Mouse (Mus musculus) liver, embryonic 16.5 days (tissue): ENCODE data around the gene Nlgn1. TPM values are rescaled to one million over a fixed set of nuclear protein-coding genes. Genes with fewer than 3 reads are reported as not detected.

Experiments used
- ATAC-seq: fragments of 200-750 bp; cut with Nextera tagmentation; 2 replicates; pipeline ENCODE4 v1.8.0; 2017; ENCODE audit warnings: low read depth, mild to moderate bottlenecking, moderate number of reproducible peaks, moderate library complexity
- H3K27ac ChIP-seq: fragments of 300-500 bp; sonication (generic); 2 replicates; pipeline ENCODE4 v1.5.1; 2014; ENCODE audit warnings: mild to moderate bottlenecking, low read length
- H3K27me3 ChIP-seq: fragments of 300-500 bp; sonication (generic); 2 replicates; pipeline ENCODE4 v1.6.1; 2014; ENCODE audit warnings: low read depth, low read length, mixed read lengths; ENCODE audit not compliant: control insufficient read depth, insufficient read depth
- H3K36me3 ChIP-seq: fragments of 300-500 bp; sonication (generic); 2 replicates; pipeline ENCODE4 v1.6.1; 2014; ENCODE audit warnings: mild to moderate bottlenecking; ENCODE audit not compliant: control insufficient read depth, insufficient read depth
- H3K4me1 ChIP-seq: fragments of 300-500 bp; sonication (generic); 2 replicates; pipeline ENCODE4 v1.6.1; 2014; ENCODE audit warnings: low read depth, low read length, mixed read lengths; ENCODE audit not compliant: control insufficient read depth
- H3K4me2 ChIP-seq: fragments of 300-500 bp; sonication (generic); 2 replicates; pipeline ENCODE4 v1.6.1; 2014; ENCODE audit warnings: low read depth, low read length, mixed read lengths
- H3K4me3 ChIP-seq: fragments of 300-500 bp; sonication (generic); 2 replicates; pipeline ENCODE4 v1.5.1; 2014; ENCODE audit warnings: low read depth, mild to moderate bottlenecking, low read length
- H3K9ac ChIP-seq: fragments of 300-500 bp; sonication (generic); 2 replicates; pipeline ENCODE4 v1.6.1; 2014; ENCODE audit warnings: low read depth, low read length
- H3K9me3 ChIP-seq: fragments of 300-500 bp; sonication (generic); replicated peaks from 2 replicates; pipeline ENCODE4 v1.6.1; 2016; ENCODE audit warnings: low read length; ENCODE audit not compliant: control insufficient read depth
- WGBS: fragments of 180-500 bp; shearing (Covaris S2); extraction: QIAGEN DNeasy Blood & Tissue Kit; methylation state at CpG from one replicate; pipeline ENCODE4 v1.1.7; 2014; ENCODE audit not compliant: insufficient replicate concordance; 5-methylcytosine and 5-hydroxymethylcytosine counted together
- polyA plus RNA-seq: library from polyadenylated mRNA; unstranded; fragments of >200 nt; fragmentation: Nextera tagmentation; extraction: Ambion mirVana; gene quantifications from 2 replicates; pipeline ENCODE4 v1.2.1, GENCODE M21; 2015

The Nlgn1 gene
- polyA plus RNA-seq, 1 experiment from 2014 or later = not detected

GRCm38 (mm10) chr3:26050769-26051168 lies 281.5 kb downstream of the Nlgn1 start:
- 45% methylated on average over 4 of the region's 4 CpGs for WGBS
- no peak for ATAC-seq
- no peaks in the 10 kb centered on the region for H3K9me3 ChIP-seq
- no peak overlapping the region for H3K27ac ChIP-seq
- H3K36me3 ChIP-seq = no peaks in the 10 kb centered on the region
- no peak overlapping the region for H3K4me3 ChIP-seq
- H3K9ac ChIP-seq = no peak overlapping the region
- no peak overlapping the region for H3K4me2 ChIP-seq
- no peaks in the 10 kb centered on the region for H3K27me3 ChIP-seq
- H3K4me1 ChIP-seq = no peaks in the 10 kb centered on the region

GRCm38 (mm10) chr3:26042966-26043365 lies 289.3 kb downstream of the Nlgn1 start:
- 46% methylated on average over 2 of the region's 2 CpGs for WGBS

GRCm38 (mm10) chr3:26039696-26040095 lies 292.6 kb downstream of the Nlgn1 start:
- Histone ChIP-seq H3K27me3 (no peaks in the 10 kb centered on the region), H3K4me1 (no peaks in the 10 kb centered on the region), H3K4me3 (no peak overlapping the region), H3K9ac (no peak overlapping the region), H3K36me3 (no peaks in the 10 kb centered on the region), H3K27ac (no peak overlapping the region), H3K9me3 (no peaks in the 10 kb centered on the region), H3K4me2 (no peak overlapping the region)
- WGBS = 49% methylated on average over 2 of the region's 2 CpGs
- no peak for ATAC-seq

More at GRCm38 (mm10) chr3:26042966-26043365, 289.3 kb downstream of the Nlgn1 start:
- H3K27ac ChIP-seq = no peak overlapping the region
- ATAC-seq = no peak
- no peaks in the 10 kb centered on the region for H3K36me3 ChIP-seq
- no peaks in the 10 kb centered on the region for H3K4me1 ChIP-seq
- no peak overlapping the region for H3K4me2 ChIP-seq
- no peaks in the 10 kb centered on the region for H3K9me3 ChIP-seq
- no peak overlapping the region for H3K9ac ChIP-seq
- no peaks in the 10 kb centered on the region for H3K27me3 ChIP-seq
- no peak overlapping the region for H3K4me3 ChIP-seq

GRCm38 (mm10) chr3:26026025-26026424 lies 306.2 kb downstream of the Nlgn1 start:
- 61% methylated on average over 2 of the region's 2 CpGs for WGBS
- no peak for ATAC-seq

GRCm38 (mm10) chr3:26023217-26023616 lies 309.0 kb downstream of the Nlgn1 start:
- no peak overlapping the region for H3K4me2 ChIP-seq
- no peak overlapping the region for H3K9ac ChIP-seq
- H3K36me3 ChIP-seq = no peaks in the 10 kb centered on the region
- H3K9me3 ChIP-seq = no peaks in the 10 kb centered on the region
- no peak overlapping the region for H3K4me3 ChIP-seq
- no peak overlapping the region for H3K27ac ChIP-seq
- no peaks in the 10 kb centered on the region for H3K4me1 ChIP-seq
- 54% methylated on average over 5 of the region's 5 CpGs for WGBS
- no peaks in the 10 kb centered on the region for H3K27me3 ChIP-seq
- no peak for ATAC-seq

More at GRCm38 (mm10) chr3:26026025-26026424, 306.2 kb downstream of the Nlgn1 start:
- Histone ChIP-seq H3K4me1 (no peaks in the 10 kb centered on the region), H3K9me3 (no peaks in the 10 kb centered on the region), H3K27ac (no peak overlapping the region), H3K36me3 (no peaks in the 10 kb centered on the region), H3K27me3 (no peaks in the 10 kb centered on the region), H3K4me2 (no peak overlapping the region), H3K9ac (no peak overlapping the region), H3K4me3 (no peak overlapping the region)

DNA sequence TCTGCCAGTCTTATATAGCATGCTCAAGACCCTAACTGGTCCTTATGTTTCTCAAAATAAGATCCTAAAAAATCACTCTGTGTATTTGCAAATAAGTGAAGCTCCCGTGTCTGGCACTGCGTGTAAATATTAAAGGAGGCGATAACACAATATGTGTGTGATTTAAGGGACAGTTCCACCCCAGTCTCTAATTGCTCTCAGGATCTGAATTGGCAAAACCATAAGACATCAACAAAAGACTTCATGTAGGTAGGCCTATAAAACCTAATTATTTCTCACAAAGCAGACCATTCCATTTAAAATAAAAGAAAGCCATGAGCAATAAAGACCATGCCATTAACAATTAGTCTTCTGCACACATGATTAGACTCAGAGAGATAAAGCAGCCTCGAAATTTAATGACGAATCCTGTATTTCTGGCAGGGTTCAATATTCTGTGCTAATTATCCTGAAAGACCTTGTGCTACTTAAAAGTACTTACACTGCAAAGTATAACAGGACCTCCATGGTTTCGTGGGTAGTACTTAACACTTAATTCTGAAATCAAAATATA lies 310.6 kb downstream of the Nlgn1 start:
- Histone ChIP-seq H3K4me1 (no peaks in the 10 kb centered on the region), H3K4me3 (no peak overlapping the region), H3K27me3 (no peaks in the 10 kb centered on the region), H3K9ac (no peak overlapping the region), H3K27ac (no peak overlapping the region), H3K36me3 (no peaks in the 10 kb centered on the region), H3K4me2 (no peak overlapping the region), H3K9me3 (no peaks in the 10 kb centered on the region)
- 48% methylated on average over 6 of the region's 6 CpGs for WGBS
- no peak for ATAC-seq

- WGBS = 56% methylated on average over 4 of the region's 4 CpGs
- no peak overlapping the region for H3K4me3 ChIP-seq
- no peak overlapping the region for H3K9ac ChIP-seq
- H3K4me2 ChIP-seq = no peak overlapping the region
- no peaks in the 10 kb centered on the region for H3K9me3 ChIP-seq
- H3K36me3 ChIP-seq = no peaks in the 10 kb centered on the region
- no peak overlapping the region for H3K27ac ChIP-seq
- H3K27me3 ChIP-seq = no peaks in the 10 kb centered on the region
- ATAC-seq = no peak
- H3K4me1 ChIP-seq = no peaks in the 10 kb centered on the region
Measured at GRCm38 (mm10) chr3:26011310-26012078, 320.8 kb downstream of the Nlgn1 start.

- no peak for ATAC-seq
- Histone ChIP-seq H3K4me2 (no peak overlapping the region), H3K9ac (no peak overlapping the region), H3K27me3 (no peaks in the 10 kb centered on the region), H3K4me3 (no peak overlapping the region), H3K4me1 (no peaks in the 10 kb centered on the region), H3K36me3 (no peaks in the 10 kb centered on the region), H3K27ac (no peak overlapping the region), H3K9me3 (no peaks in the 10 kb centered on the region)
- 60% methylated on average over 7 of the region's 7 CpGs for WGBS
Measured at GRCm38 (mm10) chr3:26002863-26003608, 329.2 kb downstream of the Nlgn1 start.

DNA sequence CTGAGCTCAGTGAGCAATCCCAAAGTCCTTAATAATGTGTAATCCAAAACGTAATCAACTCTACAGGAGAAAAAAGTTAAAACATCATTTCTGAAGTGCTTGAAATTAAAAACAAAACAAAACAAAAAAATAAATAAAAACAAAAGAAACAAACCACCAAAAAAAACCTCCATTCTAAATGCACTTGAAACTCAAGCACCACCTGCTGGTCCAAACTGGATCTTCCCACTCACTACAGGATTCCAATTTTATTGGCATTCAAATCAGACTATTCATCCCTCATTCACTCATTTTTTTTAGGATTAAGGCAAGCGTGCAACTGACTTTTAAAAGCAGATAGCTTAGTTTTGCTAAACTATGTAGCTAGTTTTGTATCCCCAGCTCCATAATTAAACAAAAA lies 329.9 kb downstream of the Nlgn1 start:
- H3K9ac ChIP-seq = no peak overlapping the region
- H3K4me3 ChIP-seq = no peak overlapping the region
- no peaks in the 10 kb centered on the region for H3K27me3 ChIP-seq
- no peaks in the 10 kb centered on the region for H3K9me3 ChIP-seq
- no peaks in the 10 kb centered on the region for H3K36me3 ChIP-seq
- no peak for ATAC-seq
- no peaks in the 10 kb centered on the region for H3K4me1 ChIP-seq
- H3K4me2 ChIP-seq = no peak overlapping the region
- WGBS = 23% methylated on average over 2 of the region's 2 CpGs
- no peak overlapping the region for H3K27ac ChIP-seq
